Mouse (Mus musculus) CH12.LX (cell line): ENCODE measurements around the gene Hdac9. TPM values are rescaled to one million over a fixed set of nuclear protein-coding genes. Genes with fewer than 3 reads are reported as not detected.
A peak's percentile ranks its signal among the peaks of the same experiment; 100 is the strongest.

Source experiments
- DNase-seq: peaks from one replicate; pipeline ENCODE4 v3.0.0-alpha.2; 2013; ENCODE audit errors: extremely low read depth
- H3K27ac ChIP-seq: 2 replicates; pipeline ENCODE4 v1.5.1; 2012; ENCODE audit warnings: low read depth, mild to moderate bottlenecking, control low read depth, moderate library complexity; ENCODE audit not compliant: insufficient read depth
- H3K27me3 ChIP-seq: replicated peaks from 2 replicates; pipeline ENCODE3; 2012; ENCODE audit warnings: inconsistent platforms
- H3K36me3 ChIP-seq, 2 experiments: replicated peaks in 1 of 2; 2 replicates each; pipeline versions ENCODE3 to v1.6.1; 2012; ENCODE audit warnings: inconsistent platforms in 1 of 2, low read length in 1 of 2, mild to moderate bottlenecking in 1 of 2, mixed read lengths in 1 of 2, moderate library complexity in 1 of 2; ENCODE audit not compliant: control insufficient read depth in 1 of 2, insufficient read depth in 1 of 2
- H3K4me1 ChIP-seq, 2 experiments: 2 replicates each; pipeline ENCODE4 v1.6.1; 2012; ENCODE audit warnings: inconsistent platforms in 1 of 2, moderate library complexity in 1 of 2; ENCODE audit not compliant: insufficient read depth in 2 of 2, control insufficient read depth in 1 of 2
- H3K4me2 ChIP-seq: 2 replicates; pipeline ENCODE4 v1.6.1; 2012; ENCODE audit warnings: low read depth, mild to moderate bottlenecking, control low read depth; ENCODE audit not compliant: poor library complexity, insufficient read depth, severe bottlenecking
- H3K4me3 ChIP-seq, 3 experiments: fragments of 150-350 bp in 1 of 3; sonication (generic) in 1 of 3; replicated peaks in 1 of 3; 2 replicates each; pipeline versions ENCODE3 to v1.5.1; 2011 to 2012; ENCODE audit warnings: low read depth in 2 of 3, low read length in 2 of 3, mild to moderate bottlenecking in 2 of 3, moderate library complexity in 2 of 3, control low read depth in 1 of 3, improper control_type of control experiment in 1 of 3, inconsistent platforms in 1 of 3, mixed read lengths in 1 of 3; ENCODE audit not compliant: poor library complexity in 1 of 3
- H3K79me2 ChIP-seq: replicated peaks from 2 replicates; pipeline ENCODE4 v1.6.1; 2012; ENCODE audit warnings: mild to moderate bottlenecking, moderate library complexity; ENCODE audit not compliant: control insufficient read depth, poor library complexity, insufficient read depth, severe bottlenecking; ENCODE audit errors: extremely low read depth
- H3K9ac ChIP-seq: 2 replicates; pipeline ENCODE4 v1.6.1; 2012; ENCODE audit warnings: low read depth, mild to moderate bottlenecking, control low read depth, moderate library complexity; ENCODE audit not compliant: insufficient read depth
- H3K9me3 ChIP-seq: replicated peaks from 2 replicates; pipeline ENCODE3; 2012; ENCODE audit warnings: low read length, inconsistent platforms, mixed read lengths
- BHLHE40 ChIP-seq: IDR thresholded peaks from 2 replicates; pipeline ENCODE4 v1.6.1; 2011; ENCODE audit warnings: mild to moderate bottlenecking, low read depth, low read length, improper control_type of control experiment
- CHD1 ChIP-seq: IDR thresholded peaks from 2 replicates; pipeline ENCODE4 v1.6.1; 2012; ENCODE audit warnings: low read depth, low read length, improper control_type of control experiment, inconsistent platforms
- CHD2 ChIP-seq: IDR thresholded peaks from 2 replicates; pipeline ENCODE4 v1.6.1; 2011; ENCODE audit warnings: low read length, improper control_type of control experiment
- CTCF ChIP-seq, 2 experiments: IDR thresholded peaks in 1 of 2; conservative IDR thresholded peaks in 1 of 2; 2 replicates each; pipeline ENCODE4 v1.5.1; 2011 to 2012; ENCODE audit warnings: low read depth in 2 of 2, low read length in 2 of 2, improper control_type of control experiment in 1 of 2, inconsistent platforms in 1 of 2, mild to moderate bottlenecking in 1 of 2, moderate library complexity in 1 of 2
- EP300 ChIP-seq: IDR thresholded peaks from 2 replicates; pipeline ENCODE4 v1.6.1; 2011; ENCODE audit warnings: low read length, improper control_type of control experiment
- HCFC1 ChIP-seq: IDR thresholded peaks from 2 replicates; pipeline ENCODE4 v1.6.1; 2012; ENCODE audit warnings: low read depth, mild to moderate bottlenecking, inconsistent platforms, low read length, improper control_type of control experiment
- IRF4 ChIP-seq: IDR thresholded peaks from 2 replicates; pipeline ENCODE4 v1.6.1; 2014; ENCODE audit warnings: low read depth, mild to moderate bottlenecking, inconsistent platforms, low read length, improper control_type of control experiment
- JUN ChIP-seq: IDR thresholded peaks from 2 replicates; pipeline ENCODE4 v1.6.1; 2011; ENCODE audit warnings: low read depth, mild to moderate bottlenecking, low read length, improper control_type of control experiment, moderate library complexity; ENCODE audit not compliant: insufficient read depth
- JUND ChIP-seq: conservative IDR thresholded peaks from 2 replicates; pipeline ENCODE4 v1.6.1; 2011; ENCODE audit warnings: low read depth, low read length, improper control_type of control experiment
- MAFK ChIP-seq: IDR thresholded peaks from 2 replicates; pipeline ENCODE4 v1.6.1; 2011; ENCODE audit warnings: low read length, improper control_type of control experiment; ENCODE audit not compliant: insufficient replicate concordance
- MAX ChIP-seq: IDR thresholded peaks from 2 replicates; pipeline ENCODE4 v1.6.1; 2011; ENCODE audit warnings: low read length, improper control_type of control experiment
- MEF2A ChIP-seq: IDR thresholded peaks from 2 replicates; pipeline ENCODE4 v1.6.1; 2014; ENCODE audit warnings: low read depth, mild to moderate bottlenecking, inconsistent platforms, low read length, improper control_type of control experiment, borderline replicate concordance
- MYC ChIP-seq: IDR thresholded peaks from 2 replicates; pipeline ENCODE4 v1.6.1; 2011; ENCODE audit warnings: low read depth, mild to moderate bottlenecking, improper control_type of control experiment, low read length
- NELFE ChIP-seq: IDR thresholded peaks from 2 replicates; pipeline ENCODE4 v1.6.1; 2011; ENCODE audit warnings: low read depth, low read length, improper control_type of control experiment
- NRF1 ChIP-seq: IDR thresholded peaks from 2 replicates; pipeline ENCODE4 v1.6.1; 2014; ENCODE audit warnings: low read depth, mild to moderate bottlenecking, inconsistent platforms, low read length, improper control_type of control experiment, moderate library complexity
- PAX5 ChIP-seq: IDR thresholded peaks from 2 replicates; pipeline ENCODE4 v1.6.1; 2012; ENCODE audit warnings: low read length, inconsistent platforms, mixed read lengths
- POLR2AphosphoS2 ChIP-seq: IDR thresholded peaks from 2 replicates; pipeline ENCODE4 v1.6.1; 2011; ENCODE audit warnings: low read depth, low read length, improper control_type of control experiment
- RAD21 ChIP-seq: IDR thresholded peaks from 2 replicates; pipeline ENCODE4 v1.6.1; 2011; ENCODE audit warnings: low read depth, mild to moderate bottlenecking, low read length, improper control_type of control experiment, moderate library complexity
- SIN3A ChIP-seq: IDR thresholded peaks from 2 replicates; pipeline ENCODE4 v1.6.1; 2012; ENCODE audit warnings: low read length, improper control_type of control experiment, inconsistent platforms
- SMC3 ChIP-seq: IDR thresholded peaks from 2 replicates; pipeline ENCODE4 v1.6.1; 2011; ENCODE audit warnings: low read depth, low read length, improper control_type of control experiment
- UBTF ChIP-seq: IDR thresholded peaks from 2 replicates; pipeline ENCODE4 v1.6.1; 2012; ENCODE audit warnings: low read depth, mild to moderate bottlenecking, inconsistent platforms, low read length, improper control_type of control experiment, moderate library complexity
- USF2 ChIP-seq: conservative IDR thresholded peaks from 2 replicates; pipeline ENCODE4 v1.6.1; 2011; ENCODE audit warnings: low read depth, low read length, improper control_type of control experiment
- ZC3H11A ChIP-seq: IDR thresholded peaks from 2 replicates; pipeline ENCODE4 v1.6.1; 2012; ENCODE audit warnings: low read depth, mild to moderate bottlenecking, inconsistent platforms, low read length, improper control_type of control experiment
- ZMIZ1 ChIP-seq: IDR thresholded peaks from 2 replicates; pipeline ENCODE4 v1.6.1; 2012; ENCODE audit warnings: low read depth, mild to moderate bottlenecking, inconsistent platforms, low read length, improper control_type of control experiment
- dilution Hi-C: fragments of 300-500 bp; cut with MboI; formaldehyde crosslinking; loops from 2 replicates; pipeline ENCODE4 v1.14.3; 2020; ENCODE audit warnings: low sequenced_read_pairs; ENCODE audit not compliant: extremely low pct_unique_long_range_greater_than_20kb, extremely low pct_ligation_motif_present
- in situ Hi-C: fragments of 300-500 bp; cut with MboI; formaldehyde crosslinking; loops from 3 replicates; pipeline ENCODE4 v1.14.3; 2019; ENCODE audit warnings: low sequenced_read_pairs, low pct_ligation_motif_present, low pct_unique_long_range_greater_than_20kb, mixed read lengths
- polyA plus RNA-seq: library from polyadenylated mRNA; unstranded; fragments of >175 nt; gene quantifications from 2 replicates; pipeline ENCODE4 v1.2.1, GENCODE M21; 2012; ENCODE audit warnings: low read depth; ENCODE audit not compliant: insufficient read length
- total RNA-seq, 2 experiments: library from RNA; depleted of rRNA; stranded (reverse); fragments of 300-350 nt in 1 of 2; fragments of >200 nt in 1 of 2; gene quantifications; 2 replicates each; pipeline ENCODE4 v1.2.3; 2012 to 2014

Gene Hdac9
- total and polyA plus RNA-seq, 3 experiments = 0.04 to 0.38 (median 0.17) TPM

- H3K9me3 ChIP-seq = no peaks in the 10 kb centered on the region
- dilution Hi-C loops = no loop called here
- no peak for TF ChIP-seq NELFE
- peak in 1 of 2 experiments; percentile 56; a peak in 2 of 4 replicates for TF ChIP-seq CTCF (conservative IDR thresholded peaks at IDR 0.05 in 1 of 2, IDR thresholded peaks at IDR 0.05 in 1 of 2; ENCODE audit: low read depth in 2 of 2, low read length in 2 of 2)
- no peak for TF ChIP-seq MAX
- TF ChIP-seq ZMIZ1 = no peak
- no peak for TF ChIP-seq PAX5
- peak; percentile 18 for TF ChIP-seq RAD21
- TF ChIP-seq JUN = no peak
- peak; percentile 60 for TF ChIP-seq SMC3
- no peak for TF ChIP-seq SIN3A
- no peak for TF ChIP-seq MAFK
- no peak for TF ChIP-seq USF2
- no peak for TF ChIP-seq EP300
- TF ChIP-seq, all 38 proteins: peak for 3
- H3K79me2 ChIP-seq = no peaks in the 10 kb centered on the region
- no peak for DNase-seq
- no peak overlapping the region for H3K4me3 ChIP-seq
- no peaks in the 10 kb centered on the region for H3K4me1 ChIP-seq
- H3K9ac ChIP-seq = no peak overlapping the region
- no peak overlapping the region for H3K27ac ChIP-seq
- H3K36me3 ChIP-seq = no peaks in the 10 kb centered on the region
- in situ Hi-C loops = no loop called here
- no peak overlapping the region for H3K4me2 ChIP-seq
- H3K27me3 ChIP-seq = no peaks in the 10 kb centered on the region
These were observed 22.0 kb downstream of the Hdac9 start for GRCm38 (mm10) chr12:34894867-34895266.

GRCm38 (mm10) chr12:34888694-34889093, 28.2 kb downstream of the Hdac9 start:
- TF ChIP-seq PAX5 (no peak), BHLHE40 (0 out of 2 replicates have a peak, but pooled peaks have one; percentile 12), UBTF (no peak)
- in situ Hi-C loops (no loop called here), dilution Hi-C loops (no loop called here)
- no peak overlapping the region for H3K4me2 ChIP-seq
- no peaks in the 10 kb centered on the region for H3K36me3 ChIP-seq
- no peak for DNase-seq
- H3K4me1 ChIP-seq = no peaks in the 10 kb centered on the region
- no peak overlapping the region for H3K27ac ChIP-seq
- no peak overlapping the region for H3K4me3 ChIP-seq
- no peak overlapping the region for H3K9ac ChIP-seq
- no peaks in the 10 kb centered on the region for H3K9me3 ChIP-seq
- no peaks in the 10 kb centered on the region for H3K27me3 ChIP-seq
- no peaks in the 10 kb centered on the region for H3K79me2 ChIP-seq

- Histone ChIP-seq H3K36me3 (no peaks in the 10 kb centered on the region), H3K27me3 (no peaks in the 10 kb centered on the region), H3K9me3 (no peaks in the 10 kb centered on the region), H3K9ac (no peak overlapping the region), H3K27ac (no peak overlapping the region), H3K79me2 (no peaks in the 10 kb centered on the region), H3K4me1 (peaks cover 0 to 12% of the 10 kb centered on the region in 2 experiments; a peak in 2 of 4 replicates), H3K4me2 (no peak overlapping the region), H3K4me3 (no peak overlapping the region)
- no peak for TF ChIP-seq CHD1
- no peak for TF ChIP-seq ZC3H11A
- no peak for TF ChIP-seq UBTF
- TF ChIP-seq SIN3A = no peak
- TF ChIP-seq BHLHE40 = no peak
- no peak for TF ChIP-seq MYC
- TF ChIP-seq NRF1 = no peak
- TF ChIP-seq CHD2 = no peak
- TF ChIP-seq PAX5 = no peak
- TF ChIP-seq IRF4 = no peak
- no peak for TF ChIP-seq MAFK
- no peak for TF ChIP-seq JUND
- no peak for TF ChIP-seq MEF2A
- TF ChIP-seq ZMIZ1 = no peak
- no peak for TF ChIP-seq HCFC1
- no peak for TF ChIP-seq POLR2AphosphoS2
- dilution Hi-C loops = no loop called here
- in situ Hi-C loops = no loop called here
- no peak for DNase-seq
These were observed 42.0 kb downstream of the Hdac9 start for GRCm38 (mm10) chr12:34874926-34875325.
